In genomic region chr3:68493170-68493585, GRCm38 (mm10) we compare ENCODE assay signal across 8 mouse cellular contexts.
A peak's percentile ranks its signal among the peaks of the same experiment; 100 is the strongest.
DNase-seq lines count a peak whose midpoint lies in the region; ATAC-seq lines count a peak whose summit lies in the region.

No protein-coding gene starts in this region.

- intact Hi-C loops in heart, postnatal 36 days (cut with DNase I): loop anchor here (10.0 kb wide), 1 partner anchor 512 kb away; the partner anchor contains the start of genes Ift80 and Smc4

- peaks cover 5 to 26% of the 10 kb centered on the region in 2 experiments for H3K4me1 ChIP-seq in heart, embryonic 14.5 days (ENCODE audit: control insufficient read depth in 2 of 2, insufficient read depth in 2 of 2, low read length in 2 of 2)

- under 1% methylated on average over 12 of the region's 12 CpGs for WGBS in heart, embryonic 14.5 days

- peak overlapping the region; percentile 91 for H3K4me2 ChIP-seq in heart, embryonic 14.5 days (ENCODE audit: low read length)

- H3K9me3 ChIP-seq in heart, embryonic 14.5 days (ENCODE audit: control insufficient read depth, low read length): no peaks in the 10 kb centered on the region

- peak; percentile 70 for ATAC-seq in heart, embryonic 14.5 days (ENCODE audit: insufficient number of reproducible peaks, insufficient read depth, low FRiP score, low read depth)

- H3K36me3 ChIP-seq in heart, embryonic 14.5 days (ENCODE audit: control insufficient read depth, insufficient read depth, low read length): 0 out of 2 replicates have a peak, but pooled peaks cover 3% of the 10 kb centered on the region

- peak overlapping the region; percentile 94 for H3K9ac ChIP-seq in heart, embryonic 14.5 days (ENCODE audit: low read length)

- H3K27ac ChIP-seq in heart, embryonic 14.5 days (replicated peaks in 1 of 2; ENCODE audit: control insufficient read depth in 1 of 2, insufficient read depth in 1 of 2, low read depth in 2 of 2, low read length in 2 of 2): peak overlapping the region; percentile 90 to 99

- H3K27me3 ChIP-seq in heart, embryonic 14.5 days (ENCODE audit: control insufficient read depth, insufficient read depth, low read length): no peaks in the 10 kb centered on the region

- DNase-seq in heart, adult 11 months: peak; percentile 99
- no peak for DNase-seq in heart, postnatal 36 days
- peak; percentile 70 for DNase-seq in embryo, embryonic 9.5 days (ENCODE audit: extremely low spot score)
- peak; percentile 78 for DNase-seq in kidney, postnatal 10 days
- peak; percentile 84 for DNase-seq in lung, postnatal 36 days
- peak; percentile 8 for DNase-seq in testis, postnatal 14 days (ENCODE audit: low spot score)
- no peak for DNase-seq in cerebellum, adult 9-10 months

- H3K4me3 ChIP-seq in heart, embryonic 14.5 days (ENCODE audit: control insufficient read depth in 1 of 2, insufficient read depth in 1 of 2, low read depth in 1 of 2, low read length in 2 of 2): peak overlapping the region; percentile 90 to 91

Comparison
In these comparisons a context has a peak if more than half of its experiments do, and no peak if none do; other contexts are left out.
1. DNase-seq: peak in heart, adult 11 months (single experiment), embryo, embryonic 9.5 days (single experiment), kidney, postnatal 10 days (single experiment), lung, postnatal 36 days (single experiment) and testis, postnatal 14 days (single experiment); none in heart, postnatal 36 days (0 of 2) and cerebellum, adult 9-10 months (single experiment).